Mouse (Mus musculus) naive thymus-derived CD4-positive, alpha-beta T cell, adult 5 months (primary cell): ENCODE measurements around the gene Fbxo4. TPM values are rescaled to one million over a fixed set of nuclear protein-coding genes. Genes with fewer than 3 reads are reported as not detected.

Experiments used
- polyA plus RNA-seq: library from polyadenylated mRNA; unstranded; fragments of 100-300 nt; shearing (Covaris generic); gene quantifications from one replicate; pipeline ENCODE4 v1.2.1, GENCODE M21; 2017

Fbxo4 gene
- 16.1 TPM for polyA plus RNA-seq

GRCm38 (mm10) chr15:3979061-3979848, at the start of gene Fbxo4:
Fbxo4 (minus strand) TSS chr15:3979573.

GRCm38 (mm10) chr15:4026231-4026773, 46.9 kb upstream of the Fbxo4 start, which contains the start of gene Oxct1:
Oxct1 (plus strand) TSS chr15:4026383.

GRCm38 (mm10) chr15:3995448-3996266, 16.3 kb upstream of the Fbxo4 start, which contains the start of gene AW549877:
AW549877 (minus strand) TSS chr15:3995744.

Other genes with a start within 250 kb of the Fbxo4 start
- 41.9 TPM for gene AW549877, start 16.2 kb upstream of the Fbxo4 start, polyA plus RNA-seq
- gene Oxct1, start 46.8 kb upstream of the Fbxo4 start, polyA plus RNA-seq, result 104 TPM